Mouse (Mus musculus): ENCODE data around the gene Fmod. TPM values are rescaled to one million over a fixed set of nuclear protein-coding genes. Genes with fewer than 3 reads are reported as not detected.
A peak's percentile ranks its signal among the peaks of the same experiment; 100 is the strongest.

Fmod gene
- total and polyA plus RNA-seq, 3 experiments = not detected

DNA sequence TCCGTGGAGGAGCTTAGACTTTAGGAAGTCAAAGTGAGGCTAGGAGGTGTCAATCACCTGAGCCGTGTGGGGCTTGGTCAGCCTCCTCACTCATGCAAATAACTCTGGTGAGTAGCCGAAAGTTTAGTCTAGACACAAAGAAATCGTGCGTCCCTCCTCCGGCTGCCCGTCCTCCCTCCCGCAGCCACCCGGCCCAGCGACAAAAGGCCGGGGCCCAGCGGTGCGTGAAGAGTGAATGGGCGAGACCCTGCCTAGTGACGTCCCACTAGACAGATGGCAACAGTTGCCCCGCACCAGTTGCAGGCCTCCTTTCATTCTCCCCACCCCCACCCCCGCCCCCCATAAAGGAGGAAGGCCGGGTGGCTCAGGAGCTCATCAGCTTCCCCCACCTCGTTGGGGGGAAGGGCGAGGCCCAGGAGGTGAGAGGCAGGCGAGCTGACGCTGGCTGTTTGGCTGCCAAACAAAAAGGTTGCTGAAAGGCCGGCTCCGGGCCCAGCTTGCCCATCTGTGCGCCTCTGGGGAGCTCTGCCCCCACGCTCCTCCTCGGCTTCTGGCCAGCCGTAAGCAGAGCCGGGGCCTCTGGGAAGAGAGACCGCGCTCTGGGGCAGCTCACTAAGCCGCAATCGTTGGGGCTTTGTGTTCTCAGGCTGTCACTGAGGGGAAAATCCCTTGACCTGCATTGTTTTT is 26.2 kb downstream of the Fmod start:
- Histone ChIP-seq H3K27ac (ENCODE audit: insufficient read depth, low read depth) (peak overlapping the region; percentile 84), H3K4me1 (ENCODE audit: control insufficient read depth in 1 of 2, insufficient read depth in 2 of 2) (peaks cover 36 to 83% of the 10 kb centered on the region in 2 experiments), H3K27me3 (replicated peaks) (peaks cover 10% of the 10 kb centered on the region), H3K4me3 (replicated peaks in 1 of 3; ENCODE audit: low read depth in 2 of 3, low read length in 2 of 3, poor library complexity in 1 of 3) (peak overlapping the region in 2 of 3 experiments; percentile 28 to 29), H3K4me2 (ENCODE audit: insufficient read depth, low read depth, poor library complexity, severe bottlenecking) (peak overlapping the region; percentile 69), H3K79me2 (replicated peaks; ENCODE audit: control insufficient read depth, extremely low read depth, insufficient read depth, poor library complexity, severe bottlenecking) (no peaks in the 10 kb centered on the region), H3K9ac (ENCODE audit: insufficient read depth, low read depth) (peak overlapping the region; percentile 61), H3K36me3 (replicated peaks in 1 of 2; ENCODE audit: control insufficient read depth in 1 of 2, insufficient read depth in 1 of 2, low read length in 1 of 2) (no peaks in the 10 kb centered on the region), H3K9me3 (replicated peaks; ENCODE audit: low read length) (peaks cover 4% of the 10 kb centered on the region)
- peak; percentile 80 for DNase-seq (ENCODE audit: extremely low read depth)
- dilution Hi-C loops (cut with MboI; ENCODE audit: extremely low pct_ligation_motif_present, extremely low pct_unique_long_range_greater_than_20kb, low sequenced_read_pairs) = no loop called here
- TF ChIP-seq PAX5 (IDR thresholded peaks at IDR 0.05; ENCODE audit: low read length) (no peak), SIN3A (IDR thresholded peaks at IDR 0.05; ENCODE audit: low read length) (no peak; the same call in 1 of the 2 replicates), JUN (IDR thresholded peaks at IDR 0.05; ENCODE audit: insufficient read depth, low read depth, low read length) (no peak), HCFC1 (IDR thresholded peaks at IDR 0.05; ENCODE audit: low read depth, low read length) (no peak), ZC3H11A (IDR thresholded peaks at IDR 0.05; ENCODE audit: low read depth, low read length) (no peak), ZMIZ1 (IDR thresholded peaks at IDR 0.05; ENCODE audit: low read depth, low read length) (no peak), KAT2A (IDR thresholded peaks at IDR 0.05; ENCODE audit: insufficient replicate concordance, low read length) (0 out of 2 replicates have a peak, but pooled peaks have one; percentile 30), IRF4 (IDR thresholded peaks at IDR 0.05; ENCODE audit: low read depth, low read length) (peak; percentile 44; the same call in 1 of the 2 replicates), E2F4 (IDR thresholded peaks at IDR 0.05; ENCODE audit: insufficient replicate concordance, low read depth, low read length) (no peak), NRF1 (IDR thresholded peaks at IDR 0.05; ENCODE audit: low read depth, low read length) (no peak), USF1 (IDR thresholded peaks at IDR 0.05; ENCODE audit: low read depth, low read length) (no peak), CHD2 (IDR thresholded peaks at IDR 0.05; ENCODE audit: low read length) (peak; percentile 65; the same call in 1 of the 2 replicates), SMC3 (IDR thresholded peaks at IDR 0.05; ENCODE audit: low read depth, low read length) (no peak), POLR2AphosphoS2 (IDR thresholded peaks at IDR 0.05; ENCODE audit: low read depth, low read length) (no peak), MEF2A (IDR thresholded peaks at IDR 0.05; ENCODE audit: borderline replicate concordance, low read depth, low read length) (peak; percentile 71), TBP (conservative IDR thresholded peaks at IDR 0.05; ENCODE audit: low read depth, low read length) (no peak), JUND (conservative IDR thresholded peaks at IDR 0.05; ENCODE audit: low read depth, low read length) (no peak), GABPA (IDR thresholded peaks at IDR 0.05; ENCODE audit: insufficient replicate concordance, low read depth, low read length) (no peak), TCF12 (IDR thresholded peaks at IDR 0.05; ENCODE audit: low read depth, low read length) (peak; percentile 72; the same call in 1 of the 2 replicates), MAFK (IDR thresholded peaks at IDR 0.05; ENCODE audit: insufficient replicate concordance, low read length) (no peak), BHLHE40 (IDR thresholded peaks at IDR 0.05; ENCODE audit: low read depth, low read length) (peak; percentile 93), UBTF (IDR thresholded peaks at IDR 0.05; ENCODE audit: low read depth, low read length) (peak; percentile 95; the same call in 1 of the 2 replicates), RCOR1 (conservative IDR thresholded peaks at IDR 0.05; ENCODE audit: low read depth, low read length) (no peak), ETS1 (conservative IDR thresholded peaks at IDR 0.05; ENCODE audit: low read depth, low read length) (peak; percentile 73), MYC (IDR thresholded peaks at IDR 0.05; ENCODE audit: low read depth, low read length) (0 out of 2 replicates have a peak, but pooled peaks have one; percentile 28), CTCF (conservative IDR thresholded peaks at IDR 0.05 in 1 of 2, IDR thresholded peaks at IDR 0.05 in 1 of 2; ENCODE audit: low read depth in 2 of 2, low read length in 2 of 2) (no peak), NELFE (IDR thresholded peaks at IDR 0.05; ENCODE audit: low read depth, low read length) (no peak), POLR2A (IDR thresholded peaks at IDR 0.05; ENCODE audit: low read depth, low read length) (peak; percentile 45), USF2 (conservative IDR thresholded peaks at IDR 0.05; ENCODE audit: low read depth, low read length) (no peak), MAX (IDR thresholded peaks at IDR 0.05; ENCODE audit: low read length) (no peak; the same call in 1 of the 2 replicates)
- in situ Hi-C loops (cut with MboI; ENCODE audit: low pct_ligation_motif_present, low pct_unique_long_range_greater_than_20kb, low sequenced_read_pairs) = no loop called here
